Mouse (Mus musculus) midbrain, embryonic 10.5 days (tissue): Measurements from ENCODE around the gene Oprd1. TPM values are rescaled to one million over a fixed set of nuclear protein-coding genes. Genes with fewer than 3 reads are reported as not detected.
A peak's percentile ranks its signal among the peaks of the same experiment; 100 is the strongest.

ENCODE experiments used
- DNase-seq: peaks from one replicate; pipeline ENCODE4 v3.0.0-alpha.2; 2017; ENCODE audit warnings: low spot score
- H3K27ac ChIP-seq: fragments of 300-500 bp; sonication (generic); replicated peaks from 2 replicates; pipeline ENCODE4 v1.5.1; 2016; ENCODE audit warnings: mild to moderate bottlenecking
- H3K27me3 ChIP-seq: fragments of 300-500 bp; sonication (generic); 2 replicates; pipeline ENCODE4 v1.6.1; 2016; ENCODE audit warnings: low read depth, mild to moderate bottlenecking; ENCODE audit not compliant: poor library complexity, severe bottlenecking
- H3K36me3 ChIP-seq: fragments of 300-500 bp; sonication (generic); 2 replicates; pipeline ENCODE4 v1.6.1; 2016; ENCODE audit warnings: mild to moderate bottlenecking, moderate library complexity
- H3K4me1 ChIP-seq: fragments of 300-500 bp; sonication (generic); 2 replicates; pipeline ENCODE4 v1.6.1; 2016
- H3K4me3 ChIP-seq: fragments of 300-500 bp; sonication (generic); 2 replicates; pipeline ENCODE4 v1.5.1; 2016; ENCODE audit warnings: mild to moderate bottlenecking, moderate library complexity
- H3K9me3 ChIP-seq: fragments of 300-500 bp; sonication (generic); replicated peaks from 2 replicates; pipeline ENCODE4 v1.6.1; 2016; ENCODE audit warnings: mild to moderate bottlenecking
- WGBS: fragments of 180-500 bp; shearing (Covaris S2); methylation state at CpG from one replicate; pipeline ENCODE4 v1.1.7; 2016; 5-methylcytosine and 5-hydroxymethylcytosine counted together
- polyA plus RNA-seq: library from polyadenylated mRNA; unstranded; fragments of >200 nt; fragmentation: Nextera tagmentation; extraction: Ambion mirVana; gene quantifications from 2 replicates; pipeline ENCODE4 v1.2.1, GENCODE M21; 2016

Oprd1 gene
- polyA plus RNA-seq, 1 experiment from 2014 or later: 0.07 TPM

GRCm38 (mm10) chr4:132095043-132095442 is 49.2 kb downstream of the Oprd1 start:
- Histone ChIP-seq H3K9me3 (no peaks in the 10 kb centered on the region), H3K4me3 (no peak overlapping the region), H3K27me3 (no peaks in the 10 kb centered on the region), H3K36me3 (no peaks in the 10 kb centered on the region), H3K27ac (no peak overlapping the region), H3K4me1 (no peaks in the 10 kb centered on the region)
- DNase-seq: no peak
- WGBS: 78% methylated on average over 7 of the region's 7 CpGs

GRCm38 (mm10) chr4:132093928-132094327 is 50.4 kb downstream of the Oprd1 start:
- WGBS: 92% methylated on average over 5 of the region's 5 CpGs
- H3K4me3 ChIP-seq: no peak overlapping the region
- H3K27ac ChIP-seq: no peak overlapping the region
- no peaks in the 10 kb centered on the region for H3K36me3 ChIP-seq
- DNase-seq: no peak
- no peaks in the 10 kb centered on the region for H3K9me3 ChIP-seq
- no peaks in the 10 kb centered on the region for H3K27me3 ChIP-seq
- H3K4me1 ChIP-seq: no peaks in the 10 kb centered on the region

GRCm38 (mm10) chr4:132093136-132093535 is 51.1 kb downstream of the Oprd1 start:
- no peaks in the 10 kb centered on the region for H3K27me3 ChIP-seq
- no peak overlapping the region for H3K4me3 ChIP-seq
- no peak overlapping the region for H3K27ac ChIP-seq
- H3K9me3 ChIP-seq: no peaks in the 10 kb centered on the region
- no peak for DNase-seq
- no peaks in the 10 kb centered on the region for H3K4me1 ChIP-seq
- WGBS: 80% methylated on average over 6 of the region's 6 CpGs
- H3K36me3 ChIP-seq: no peaks in the 10 kb centered on the region

- H3K27ac ChIP-seq: no peak overlapping the region
- no peaks in the 10 kb centered on the region for H3K9me3 ChIP-seq
- no peaks in the 10 kb centered on the region for H3K27me3 ChIP-seq
- WGBS: 26% methylated on average over 7 of the region's 7 CpGs
- H3K4me1 ChIP-seq: peaks cover 5% of the 10 kb centered on the region
- H3K4me3 ChIP-seq: no peak overlapping the region
- H3K36me3 ChIP-seq: no peaks in the 10 kb centered on the region
- peak; percentile 59 for DNase-seq
Observed at GRCm38 (mm10) chr4:132088921-132089320, 55.4 kb downstream of the Oprd1 start.

GRCm38 (mm10) chr4:132085114-132085513 is 59.2 kb downstream of the Oprd1 start:
- H3K4me3 ChIP-seq: no peak overlapping the region
- WGBS: 88% methylated on average over 7 of the region's 7 CpGs
- H3K9me3 ChIP-seq: no peaks in the 10 kb centered on the region
- no peaks in the 10 kb centered on the region for H3K36me3 ChIP-seq
- peaks cover 10% of the 10 kb centered on the region for H3K27me3 ChIP-seq
- DNase-seq: no peak
- H3K4me1 ChIP-seq: peaks cover 12% of the 10 kb centered on the region
- H3K27ac ChIP-seq: no peak overlapping the region

- Histone ChIP-seq H3K4me3 (no peak overlapping the region), H3K27me3 (peaks cover 49% of the 10 kb centered on the region), H3K9me3 (no peaks in the 10 kb centered on the region), H3K4me1 (peaks cover 49% of the 10 kb centered on the region), H3K36me3 (no peaks in the 10 kb centered on the region), H3K27ac (no peak overlapping the region)
- WGBS: 69% methylated on average over 4 of the region's 4 CpGs
- no peak for DNase-seq
Observed at GRCm38 (mm10) chr4:132080492-132080983, 63.7 kb downstream of the Oprd1 start.

GRCm38 (mm10) chr4:132079555-132080275 is 64.6 kb downstream of the Oprd1 start:
- 18% methylated on average over 19 of the region's 19 CpGs for WGBS
- peak; percentile 75 for DNase-seq
- H3K9me3 ChIP-seq: no peaks in the 10 kb centered on the region
- peaks cover 50% of the 10 kb centered on the region for H3K27me3 ChIP-seq
- H3K27ac ChIP-seq: no peak overlapping the region
- H3K4me3 ChIP-seq: no peak overlapping the region
- no peaks in the 10 kb centered on the region for H3K36me3 ChIP-seq
- H3K4me1 ChIP-seq: peaks cover 57% of the 10 kb centered on the region

- peaks cover 64% of the 10 kb centered on the region for H3K27me3 ChIP-seq
- H3K4me3 ChIP-seq: no peak overlapping the region
- no peaks in the 10 kb centered on the region for H3K36me3 ChIP-seq
- peaks cover 58% of the 10 kb centered on the region for H3K4me1 ChIP-seq
- H3K27ac ChIP-seq: no peak overlapping the region
- no peak for DNase-seq
- H3K9me3 ChIP-seq: no peaks in the 10 kb centered on the region
- 63% methylated on average over 7 of the region's 7 CpGs for WGBS
Observed at GRCm38 (mm10) chr4:132078296-132078714, 66.0 kb downstream of the Oprd1 start.

- no peak for DNase-seq
- WGBS: 71% methylated on average over 7 of the region's 7 CpGs
- Histone ChIP-seq H3K4me1 (peaks cover 63% of the 10 kb centered on the region), H3K27me3 (peaks cover 72% of the 10 kb centered on the region), H3K36me3 (no peaks in the 10 kb centered on the region), H3K27ac (no peak overlapping the region), H3K9me3 (no peaks in the 10 kb centered on the region), H3K4me3 (no peak overlapping the region)
Observed at GRCm38 (mm10) chr4:132077445-132077844, 66.8 kb downstream of the Oprd1 start.

GRCm38 (mm10) chr4:132076480-132077405 is 67.5 kb downstream of the Oprd1 start:
- peaks cover 79% of the 10 kb centered on the region for H3K27me3 ChIP-seq
- no peak overlapping the region for H3K27ac ChIP-seq
- peaks cover 63% of the 10 kb centered on the region for H3K4me1 ChIP-seq
- no peaks in the 10 kb centered on the region for H3K36me3 ChIP-seq
- peak; percentile 45 for DNase-seq
- WGBS: 25% methylated on average over 20 of the region's 20 CpGs
- H3K4me3 ChIP-seq: peak overlapping the region; percentile 19; the same call in 1 of the 2 replicates
- no peaks in the 10 kb centered on the region for H3K9me3 ChIP-seq

- Histone ChIP-seq H3K27me3 (peaks cover 84% of the 10 kb centered on the region), H3K4me3 (peak overlapping the region; percentile 71)
- WGBS: 23% methylated on average over 1 of the region's 1 CpGs
Observed at GRCm38 (mm10) chr4:132075796-132076195, 68.5 kb downstream of the Oprd1 start.

GRCm38 (mm10) chr4:132074933-132075769 is 69.1 kb downstream of the Oprd1 start, which contains the start of gene Epb41:
Gene Epb41 (minus strand): TSS chr4:132075321.
- H3K4me1 ChIP-seq: peaks cover 66% of the 10 kb centered on the region
- peak within 1 kb of the TSS; percentile 71 for H3K4me3 ChIP-seq
- H3K9me3 ChIP-seq: no peaks in the 10 kb centered on the region
- peaks cover 85% of the 10 kb centered on the region for H3K27me3 ChIP-seq
- no peaks in the 10 kb centered on the region for H3K36me3 ChIP-seq
- WGBS: 2% methylated on average over 47 of the region's 47 CpGs
- peak; percentile 92 for DNase-seq
- peak within 1 kb of the TSS; percentile 83 for H3K27ac ChIP-seq

More at GRCm38 (mm10) chr4:132075796-132076195, 68.5 kb downstream of the Oprd1 start:
- Histone ChIP-seq H3K9me3 (no peaks in the 10 kb centered on the region), H3K4me1 (peaks cover 63% of the 10 kb centered on the region), H3K36me3 (no peaks in the 10 kb centered on the region), H3K27ac (0 out of 2 replicates have a peak overlapping the region, but pooled peaks have one; percentile 52)
- DNase-seq: no peak
